Mouse (Mus musculus) heart, adult 2 months (tissue): ENCODE data around the gene Olfr599. TPM values are rescaled to one million over a fixed set of nuclear protein-coding genes. Genes with fewer than 3 reads are reported as not detected.

Experiments
- DNase-seq, 2 experiments: peaks; one replicate each; pipeline ENCODE4 v3.0.0; 2021
- H3K27ac ChIP-seq: fragments of 200-600 bp; 2 replicates; pipeline ENCODE4 v1.8.1; 2022
- H3K27me3 ChIP-seq: fragments of 200-500 bp; 2 replicates; pipeline ENCODE4 v1.6.1; 2012; ENCODE audit warnings: mild to moderate bottlenecking, low read length, inconsistent platforms, mixed read lengths; ENCODE audit not compliant: control insufficient read depth, insufficient read depth
- H3K36me3 ChIP-seq: fragments of 200-500 bp; 2 replicates; pipeline ENCODE4 v1.6.1; 2012; ENCODE audit warnings: low read length, inconsistent platforms; ENCODE audit not compliant: control insufficient read depth, insufficient read depth
- H3K4me1 ChIP-seq: fragments of 200-500 bp; 2 replicates; pipeline ENCODE4 v1.6.1; 2011; ENCODE audit warnings: low read length; ENCODE audit not compliant: control insufficient read depth, insufficient read depth
- H3K4me3 ChIP-seq: fragments of 200-600 bp; 2 replicates; pipeline ENCODE4 v1.8.1; 2022
- H3K79me2 ChIP-seq: fragments of 200-500 bp; replicated peaks from 2 replicates; pipeline ENCODE4 v1.6.1; 2012; ENCODE audit warnings: mild to moderate bottlenecking, inconsistent platforms, low read length, moderate library complexity, mixed read lengths; ENCODE audit not compliant: control insufficient read depth, insufficient read depth
- H3K9ac ChIP-seq: fragments of 200-500 bp; 2 replicates; pipeline ENCODE4 v1.6.1; 2012; ENCODE audit warnings: low read depth, mild to moderate bottlenecking, control low read depth, inconsistent platforms, low read length, mixed read lengths
- CTCF ChIP-seq: fragments of 200-600 bp; IDR thresholded peaks from 2 replicates; pipeline ENCODE4 v1.8.1; 2022; ENCODE audit warnings: antibody characterized with exemption, mild to moderate bottlenecking, moderate library complexity
- EP300 ChIP-seq: fragments of 200-500 bp; IDR thresholded peaks from 2 replicates; pipeline ENCODE4 v1.6.1; 2011; ENCODE audit warnings: low read depth, low read length, control low read depth; ENCODE audit not compliant: insufficient read depth
- POLR2A ChIP-seq: fragments of 200-500 bp; IDR thresholded peaks from 2 replicates; pipeline ENCODE4 v1.6.1; 2011; ENCODE audit warnings: mild to moderate bottlenecking, low read depth, low read length, control low read depth; ENCODE audit not compliant: insufficient read depth
- intact Hi-C: fragments of 180-260 bp; cut with DNase I; formaldehyde crosslinking; loops from one replicate; pipeline ENCODE4 v1.15.1; 2025
- polyA plus RNA-seq: library from polyadenylated mRNA; depleted of rRNA; stranded (reverse); fragments of >200 nt; gene quantifications from 2 replicates; pipeline ENCODE4 v1.2.3, GENCODE M21; 2012; rRNA removed
- total RNA-seq, 2 experiments: library from RNA; stranded (reverse); gene quantifications; 2 replicates each; pipeline ENCODE4 v1.2.3; 2021

Olfr599 gene
- total and polyA plus RNA-seq, 3 experiments: not detected

GRCm38 (mm10) chr7:103386077-103386476 lies 50.4 kb downstream of the Olfr599 start, which contains the start of gene Olfr603:
Gene Olfr603 (minus strand): TSS chr7:103386177.
- Histone ChIP-seq H3K27me3 (no peaks in the 10 kb centered on the region), H3K9ac (no peak within 1 kb of the TSS), H3K36me3 (no peaks in the 10 kb centered on the region), H3K4me3 (no peak within 1 kb of the TSS), H3K79me2 (no peaks in the 10 kb centered on the region), H3K27ac (no peak within 1 kb of the TSS), H3K4me1 (no peaks in the 10 kb centered on the region)
- no peak for DNase-seq
- intact Hi-C loops: no loop called here
- TF ChIP-seq POLR2A: no peak
- no peak for TF ChIP-seq CTCF
- TF ChIP-seq EP300: no peak

Other genes with a start within 250 kb of the Olfr599 start
- not detected for gene Olfr585, start 238.2 kb upstream of the Olfr599 start, total RNA-seq
- not detected in 2 replicates for gene Olfr585, start 238.2 kb upstream of the Olfr599 start, polyA plus RNA-seq
- not detected for gene Olfr586, start 210.3 kb upstream of the Olfr599 start, total RNA-seq
- not detected in 2 replicates for gene Olfr586, start 210.3 kb upstream of the Olfr599 start, polyA plus RNA-seq
- gene Olfr588-ps1, start 195.0 kb upstream of the Olfr599 start, total RNA-seq: not detected
- not detected in 2 replicates for gene Olfr588-ps1, start 195.0 kb upstream of the Olfr599 start, polyA plus RNA-seq
- gene Olfr589, start 179.6 kb upstream of the Olfr599 start, total RNA-seq: not detected
- not detected in 2 replicates for gene Olfr589, start 179.6 kb upstream of the Olfr599 start, polyA plus RNA-seq
- gene Olfr591, start 157.6 kb upstream of the Olfr599 start, total RNA-seq: not detected
- not detected in 2 replicates for gene Olfr591, start 157.6 kb upstream of the Olfr599 start, polyA plus RNA-seq
- not detected for gene Olfr592, start 151.1 kb upstream of the Olfr599 start, total RNA-seq
- gene Olfr592, start 151.1 kb upstream of the Olfr599 start, polyA plus RNA-seq: not detected in 2 replicates
- not detected for gene Olfr593, start 124.1 kb upstream of the Olfr599 start, total RNA-seq
- not detected in 2 replicates for gene Olfr593, start 124.1 kb upstream of the Olfr599 start, polyA plus RNA-seq
- not detected for gene Olfr594, start 118.9 kb upstream of the Olfr599 start, total RNA-seq
- gene Olfr594, start 118.9 kb upstream of the Olfr599 start, polyA plus RNA-seq: not detected in 2 replicates
- gene Usp17ld, start 83.4 kb upstream of the Olfr599 start, total RNA-seq: not detected
- gene Usp17ld, start 83.4 kb upstream of the Olfr599 start, polyA plus RNA-seq: not detected in 2 replicates
- not detected for gene Olfr596, start 30.3 kb upstream of the Olfr599 start, total RNA-seq
- not detected in 2 replicates for gene Olfr596, start 30.3 kb upstream of the Olfr599 start, polyA plus RNA-seq
- gene Olfr597, start 19.6 kb upstream of the Olfr599 start, total RNA-seq: not detected
- not detected in 2 replicates for gene Olfr597, start 19.6 kb upstream of the Olfr599 start, polyA plus RNA-seq
- gene Olfr598, start 12.3 kb upstream of the Olfr599 start, total RNA-seq: not detected
- gene Olfr598, start 12.3 kb upstream of the Olfr599 start, polyA plus RNA-seq: not detected in 2 replicates
- gene Olfr600, start 13.8 kb downstream of the Olfr599 start, total RNA-seq: not detected
- not detected in 2 replicates for gene Olfr600, start 13.8 kb downstream of the Olfr599 start, polyA plus RNA-seq
- gene Olfr601, start 26.7 kb downstream of the Olfr599 start, total RNA-seq: not detected
- not detected in 2 replicates for gene Olfr601, start 26.7 kb downstream of the Olfr599 start, polyA plus RNA-seq
- gene Olfr603, start 50.3 kb downstream of the Olfr599 start, total RNA-seq: not detected
- gene Olfr603, start 50.3 kb downstream of the Olfr599 start, polyA plus RNA-seq: not detected in 2 replicates
- not detected for gene Usp17lc, start 79.2 kb downstream of the Olfr599 start, total RNA-seq
- gene Usp17lc, start 79.2 kb downstream of the Olfr599 start, polyA plus RNA-seq: not detected in 2 replicates
- gene Olfr605, start 109.5 kb downstream of the Olfr599 start, total RNA-seq: not detected
- not detected in 2 replicates for gene Olfr605, start 109.5 kb downstream of the Olfr599 start, polyA plus RNA-seq
- gene Olfr606, start 113.1 kb downstream of the Olfr599 start, total RNA-seq: not detected
- gene Olfr606, start 113.1 kb downstream of the Olfr599 start, polyA plus RNA-seq: not detected in 2 replicates
- gene Olfr607, start 128.2 kb downstream of the Olfr599 start, total RNA-seq: not detected
- gene Olfr607, start 128.2 kb downstream of the Olfr599 start, polyA plus RNA-seq: not detected in 2 replicates
- gene Olfr608, start 134.0 kb downstream of the Olfr599 start, total RNA-seq: not detected
- not detected in 2 replicates for gene Olfr608, start 134.0 kb downstream of the Olfr599 start, polyA plus RNA-seq
- gene Olfr609, start 162.1 kb downstream of the Olfr599 start, total RNA-seq: not detected
- not detected in 2 replicates for gene Olfr609, start 162.1 kb downstream of the Olfr599 start, polyA plus RNA-seq
- not detected for gene Olfr610, start 176.2 kb downstream of the Olfr599 start, total RNA-seq
- gene Olfr610, start 176.2 kb downstream of the Olfr599 start, polyA plus RNA-seq: not detected in 2 replicates
- not detected for gene Olfr611, start 184.9 kb downstream of the Olfr599 start, total RNA-seq
- gene Olfr611, start 184.9 kb downstream of the Olfr599 start, polyA plus RNA-seq: not detected in 2 replicates
- not detected for gene Olfr612, start 206.8 kb downstream of the Olfr599 start, total RNA-seq
- gene Olfr612, start 206.8 kb downstream of the Olfr599 start, polyA plus RNA-seq: not detected in 2 replicates
- gene Olfr613, start 212.2 kb downstream of the Olfr599 start, total RNA-seq: not detected
- gene Olfr613, start 212.2 kb downstream of the Olfr599 start, polyA plus RNA-seq: not detected in 2 replicates
- gene Olfr615, start 220.2 kb downstream of the Olfr599 start, total RNA-seq: not detected
- gene Olfr615, start 220.2 kb downstream of the Olfr599 start, polyA plus RNA-seq: not detected in 2 replicates
- not detected for gene Olfr616, start 233.2 kb downstream of the Olfr599 start, total RNA-seq
- not detected in 2 replicates for gene Olfr616, start 233.2 kb downstream of the Olfr599 start, polyA plus RNA-seq
- gene Olfr617, start 237.1 kb downstream of the Olfr599 start, total RNA-seq: not detected
- gene Olfr617, start 237.1 kb downstream of the Olfr599 start, polyA plus RNA-seq: not detected in 2 replicates